Mouse (Mus musculus) naive thymus-derived CD4-positive, alpha-beta T cell, adult 2 months (primary cell): ENCODE measurements around the gene Cd2bp2.
A peak's percentile ranks its signal among the peaks of the same experiment; 100 is the strongest.

Experiments
- DNase-seq: peaks from one replicate; pipeline ENCODE4 v3.0.0-alpha.2; 2011; ENCODE audit warnings: low read depth

Cd2bp2 gene

DNA sequence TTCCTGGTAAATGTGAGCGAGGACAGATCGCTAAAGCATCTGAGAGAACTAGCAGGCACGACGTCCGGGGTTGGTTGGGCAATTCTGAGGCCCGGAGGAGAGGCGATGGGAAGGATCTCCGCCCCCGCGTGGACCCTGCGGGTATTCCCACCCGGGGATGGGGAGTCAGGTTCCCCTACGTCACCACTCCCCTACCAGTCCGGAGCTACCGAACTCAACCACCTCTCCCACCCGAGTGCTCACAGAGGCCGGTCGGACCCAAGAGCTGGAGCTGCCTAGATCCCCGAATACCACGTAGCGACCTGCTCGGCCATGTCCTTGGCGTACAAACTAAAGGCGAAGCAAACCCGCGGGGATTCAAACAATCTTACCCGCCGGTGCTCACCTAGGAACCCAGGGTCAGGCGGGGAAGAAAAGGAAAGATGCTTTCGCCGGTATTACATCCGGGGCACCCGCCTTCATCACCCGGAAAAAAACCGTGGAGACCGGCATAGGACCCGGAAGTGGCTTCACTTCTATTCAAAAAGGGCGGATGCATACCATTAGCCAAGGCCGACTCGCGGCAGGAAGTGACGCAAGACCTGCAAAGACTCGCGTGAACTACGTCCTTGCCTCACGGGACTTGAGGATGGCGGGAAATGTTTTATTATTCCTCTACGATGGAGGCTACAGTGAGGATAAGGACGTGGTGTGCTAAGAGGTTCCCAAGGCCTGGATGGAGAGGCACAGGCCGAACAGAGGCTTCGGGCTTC is at the start of gene Cd2bp2:
TSS of gene Cd2bp2 (minus strand) at position 507 of the 752 bp plus-strand sequence.
- peak; percentile 95 for DNase-seq

GRCm38 (mm10) chr7:127244658-127245510 is 49.0 kb upstream of the Cd2bp2 start:
- no peak for DNase-seq

GRCm38 (mm10) chr7:127243870-127244657 is 48.2 kb upstream of the Cd2bp2 start, which contains the start of gene Zfp771:
TSS of gene Zfp771 (plus strand) at chr7:127244274.
- peak; percentile 91 for DNase-seq

GRCm38 (mm10) chr7:127243361-127243867 is 47.6 kb upstream of the Cd2bp2 start:
- DNase-seq = no peak

- no peak for DNase-seq
These were observed 38.9 kb upstream of the Cd2bp2 start for GRCm38 (mm10) chr7:127234777-127235176.

DNA sequence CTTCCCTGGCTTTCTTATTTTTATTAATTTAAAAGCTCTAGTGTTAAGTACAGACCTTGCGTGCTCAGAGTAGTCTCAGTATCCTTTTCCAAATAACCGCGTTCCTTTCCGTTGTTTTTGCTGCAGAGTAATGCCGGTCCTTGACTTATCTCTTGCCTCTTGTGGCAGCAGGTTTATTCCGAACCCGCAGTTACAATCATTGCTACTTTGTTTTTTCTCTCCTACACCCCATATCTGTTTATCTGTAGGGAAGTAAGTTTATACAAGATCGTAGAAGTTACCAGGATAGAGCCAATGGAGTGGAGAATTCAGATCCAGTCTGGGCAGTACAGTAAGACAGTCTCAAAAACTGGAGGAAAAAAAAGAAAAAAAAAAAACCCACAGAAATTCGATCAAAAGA is 37.9 kb upstream of the Cd2bp2 start:
- peak; percentile 31 for DNase-seq

DNA sequence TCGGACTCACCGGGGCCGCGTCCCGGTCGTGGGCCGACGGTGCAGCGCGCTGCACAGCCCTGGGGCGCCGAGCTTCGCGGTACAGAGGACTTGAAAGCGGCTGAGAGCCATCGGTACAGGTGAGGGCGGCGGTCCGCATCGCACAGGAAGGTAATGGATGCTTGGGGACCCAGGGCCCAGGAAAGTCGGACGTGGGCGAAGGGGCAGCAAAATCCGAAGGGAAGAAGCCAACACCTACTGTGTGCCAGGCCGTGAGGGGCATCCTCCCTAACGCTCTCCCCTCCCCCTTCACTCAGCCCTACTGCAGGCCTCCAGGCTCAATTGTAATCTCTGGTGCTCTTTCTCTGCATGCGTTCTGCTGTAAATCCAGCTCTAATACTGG is 37.5 kb upstream of the Cd2bp2 start:
- no peak for DNase-seq

DNA sequence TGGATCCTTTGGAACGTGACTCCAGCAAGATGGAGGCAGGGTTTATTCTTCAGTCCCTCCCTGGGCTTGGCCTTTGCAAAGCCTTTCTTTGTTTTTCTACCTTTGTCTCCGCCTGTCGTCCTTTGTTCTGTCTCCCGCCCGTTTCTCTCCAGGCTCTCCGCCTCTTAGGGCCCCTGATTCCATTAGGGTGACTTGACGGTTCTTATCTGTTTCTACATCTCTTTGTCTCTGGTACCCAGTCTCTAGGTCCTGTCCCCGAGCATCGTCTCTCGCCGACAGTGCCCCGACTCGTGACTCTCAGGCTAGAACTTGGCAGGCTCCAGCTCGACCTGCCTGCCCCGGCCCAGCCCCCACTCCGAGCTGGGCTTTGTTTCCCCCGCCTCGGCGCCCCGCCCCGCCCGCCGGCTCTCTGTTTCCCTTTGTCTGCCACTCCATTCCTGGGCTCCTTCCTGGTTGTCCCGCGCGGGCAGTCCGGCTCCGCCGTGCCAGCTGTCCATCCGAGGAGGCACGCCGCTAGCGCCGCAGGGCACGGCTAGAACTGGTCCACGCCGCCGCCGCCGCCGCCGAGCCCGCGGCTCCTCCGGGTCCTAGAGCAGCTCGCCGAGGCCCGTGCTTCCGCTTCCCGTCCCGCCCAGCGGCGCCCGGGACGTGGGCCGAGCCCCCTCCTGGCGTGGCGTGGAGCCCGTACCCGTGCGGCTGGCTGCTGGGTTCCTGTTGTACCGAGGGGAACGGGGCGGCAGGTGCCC is 36.9 kb upstream of the Cd2bp2 start, which contains the start of the genes Zfp553 and Sept1:
TSS of gene Zfp553 (plus strand) at position 440 of the 746 bp plus-strand sequence.
TSS of gene Sept1 (minus strand) at position 509 of the 746 bp plus-strand sequence.
- DNase-seq = peak; percentile 83

DNA sequence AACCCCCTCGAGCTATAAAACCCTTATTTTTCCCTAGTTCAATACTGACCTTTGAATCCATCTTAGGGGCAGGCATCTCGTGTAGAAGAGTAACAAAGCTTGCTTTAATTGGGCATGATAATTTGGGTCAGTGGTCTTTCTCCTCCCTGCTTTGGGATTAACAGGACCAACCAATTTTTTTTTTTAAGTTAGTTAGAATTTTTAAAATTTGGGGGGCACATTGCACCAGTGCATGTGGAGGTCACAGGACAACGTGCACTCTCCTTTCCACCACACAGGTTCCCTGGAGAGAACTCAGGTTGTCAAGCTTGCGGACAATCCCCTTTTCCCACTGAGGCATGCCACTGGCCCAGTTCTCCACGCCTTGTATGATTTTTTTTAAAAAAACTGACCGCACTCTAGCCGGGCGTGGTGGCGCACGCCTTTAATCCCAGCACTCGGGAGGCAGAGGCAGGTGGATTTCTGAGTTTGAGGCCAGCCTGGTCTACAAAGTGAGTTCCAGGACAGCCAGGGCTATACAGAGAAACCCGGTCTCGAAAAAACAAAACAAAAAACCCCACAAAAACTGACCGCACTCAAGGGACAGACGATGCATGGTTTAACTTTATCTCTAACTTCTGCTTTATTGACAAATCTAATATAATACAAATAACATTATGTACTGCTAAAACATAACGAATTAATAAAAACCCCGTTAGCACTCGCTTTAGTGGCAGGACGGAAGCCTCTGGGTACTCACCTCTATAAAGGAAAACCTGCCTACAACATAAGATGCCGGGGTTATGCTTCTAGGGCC is 36.2 kb upstream of the Cd2bp2 start:
- DNase-seq = no peak

- DNase-seq = no peak
These were observed 35.5 kb upstream of the Cd2bp2 start for GRCm38 (mm10) chr7:127231376-127231775.

DNA sequence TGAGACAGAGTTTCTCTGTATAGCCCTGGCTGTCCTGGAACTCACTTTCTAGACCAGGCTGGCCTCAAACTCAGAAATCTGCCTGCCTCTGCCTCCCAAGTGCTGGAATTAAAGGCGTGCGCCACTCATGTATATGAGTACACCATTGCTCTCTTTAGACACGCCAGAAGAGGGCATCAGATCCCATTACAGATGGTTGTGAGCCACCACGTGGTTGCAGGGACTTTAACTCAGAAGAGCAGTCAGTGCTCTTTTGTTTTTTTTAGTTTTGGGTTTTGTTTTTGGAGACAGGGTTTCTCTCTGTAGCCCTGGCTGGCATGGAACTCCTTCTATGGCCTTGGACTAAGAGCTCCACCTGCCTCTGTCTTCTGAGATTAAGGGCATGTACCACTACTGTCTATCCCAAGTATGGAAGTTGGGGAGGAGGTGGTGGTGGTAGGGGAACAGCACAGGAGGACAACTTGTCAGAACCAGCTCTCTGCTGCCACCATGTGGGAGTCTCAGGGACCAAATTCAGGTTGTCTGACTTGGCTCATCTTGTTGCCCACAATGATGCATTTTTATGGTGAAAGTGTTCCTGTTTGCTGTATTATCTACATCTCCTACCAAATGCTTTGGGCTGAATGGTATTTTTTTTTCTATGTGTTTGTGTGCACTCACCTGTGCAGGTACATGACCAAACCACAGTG is 32.9 kb upstream of the Cd2bp2 start:
- DNase-seq = peak; percentile 95

DNA sequence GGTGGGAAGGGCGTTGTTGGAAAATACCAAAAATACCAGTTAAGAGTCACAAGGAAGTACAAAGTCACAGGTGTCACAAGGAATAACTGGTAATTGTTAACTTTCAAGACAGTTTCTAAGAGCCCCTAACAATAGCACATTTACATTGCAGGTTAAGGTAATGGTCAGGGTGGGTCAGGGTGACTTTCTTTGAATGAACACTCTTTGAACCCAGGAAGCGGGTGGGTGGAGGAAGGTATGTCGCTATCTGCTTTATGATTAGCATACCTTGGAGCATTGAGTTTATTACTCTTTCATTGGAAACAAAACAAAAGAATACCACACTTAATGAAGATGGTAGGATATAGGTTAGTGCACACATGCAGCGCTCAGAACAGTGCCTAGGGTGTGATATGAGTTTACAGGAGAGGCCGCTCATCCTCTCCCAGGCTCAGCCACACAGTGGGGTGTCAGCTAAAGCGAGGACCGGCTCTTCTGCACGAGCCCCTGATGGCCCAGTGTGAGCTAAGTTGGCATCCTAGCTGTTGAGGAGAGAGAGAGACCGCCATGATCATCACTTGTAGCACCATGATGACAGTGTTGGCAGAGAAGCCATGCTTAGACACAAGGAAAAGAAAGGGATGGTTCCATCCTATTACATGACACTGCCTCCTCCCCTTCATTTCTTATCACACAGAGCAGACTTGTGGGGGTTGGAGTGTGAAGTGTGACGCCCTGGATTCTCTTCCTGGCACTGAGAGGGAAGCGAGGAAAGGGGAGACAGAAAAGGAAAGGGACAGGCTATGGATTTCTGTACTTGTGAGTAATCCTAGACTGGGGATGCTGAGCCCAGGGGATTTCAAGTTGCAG is 29.5 kb upstream of the Cd2bp2 start:
- DNase-seq = no peak

DNA sequence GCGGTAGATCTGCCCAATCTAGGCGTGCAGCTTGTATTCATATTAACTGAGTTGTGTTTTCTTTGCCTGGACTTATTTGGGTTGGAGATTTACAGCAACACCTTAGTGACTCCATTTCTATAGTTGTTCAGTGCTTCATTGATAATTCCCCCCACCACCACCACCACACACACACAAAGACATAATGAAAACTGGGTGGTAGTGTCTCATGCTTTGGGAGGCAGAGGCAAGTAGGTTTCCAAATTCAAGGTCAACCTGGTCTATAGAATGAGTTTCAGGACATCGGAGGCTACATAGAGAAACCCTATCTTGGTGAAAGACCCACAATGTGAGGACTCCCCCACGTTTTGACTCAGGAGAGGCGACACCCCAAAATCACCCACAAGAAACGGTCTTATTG is 28.8 kb upstream of the Cd2bp2 start:
- no peak for DNase-seq

- no peak for DNase-seq
These were observed 27.9 kb upstream of the Cd2bp2 start for GRCm38 (mm10) chr7:127223515-127224478.

DNA sequence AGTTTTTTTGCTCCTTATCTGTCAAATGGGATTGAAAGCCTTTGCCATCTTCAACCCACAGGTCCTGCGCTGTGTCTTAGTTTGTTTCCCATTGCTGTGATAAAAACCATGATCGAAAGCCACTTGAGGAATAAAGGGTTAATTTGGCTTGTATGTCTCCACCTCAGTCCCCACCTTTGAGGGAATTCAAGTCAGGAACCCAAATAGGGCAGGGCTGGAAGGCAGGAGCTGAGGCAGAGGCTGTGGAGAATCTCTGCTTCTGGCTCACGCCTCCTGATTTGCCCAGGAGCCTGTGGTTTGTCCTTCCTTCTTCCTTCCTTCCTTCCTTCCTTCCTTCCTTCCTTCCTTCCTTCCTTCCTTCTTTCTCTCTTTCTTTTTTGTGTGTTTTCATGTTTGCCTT is 27.3 kb upstream of the Cd2bp2 start:
- DNase-seq = no peak

DNA sequence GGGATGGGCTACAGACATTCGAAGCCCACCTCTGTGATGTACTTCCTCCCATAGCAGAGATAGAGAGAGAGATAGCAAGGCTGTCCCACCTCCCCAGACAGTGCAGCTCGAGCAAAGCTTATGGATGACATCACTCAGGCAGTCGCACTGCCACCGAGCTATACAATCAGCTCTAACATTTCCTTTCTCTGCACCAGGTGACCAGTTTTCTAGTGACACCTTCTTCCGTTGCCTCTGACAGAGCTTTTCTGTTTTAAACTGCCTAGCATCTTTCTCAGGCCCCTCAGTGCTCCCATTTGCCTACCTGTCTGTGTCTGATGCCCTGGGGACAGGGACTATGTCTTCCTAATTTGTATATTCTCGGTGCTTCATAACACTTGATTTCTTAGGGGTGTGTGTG is 24.6 kb upstream of the Cd2bp2 start:
- DNase-seq = peak; percentile 86

GRCm38 (mm10) chr7:127218670-127219069 is 22.8 kb upstream of the Cd2bp2 start:
- DNase-seq = no peak
